Mouse (Mus musculus) heart, postnatal 0 days (tissue): ENCODE results near the gene Zan.

Experiments used
- CTCF ChIP-seq: IDR thresholded peaks from 2 replicates; pipeline ENCODE4 v1.5.1; 2016; ENCODE audit warnings: antibody characterized with exemption, control low read depth, low read depth
- EP300 ChIP-seq: IDR thresholded peaks from 2 replicates; pipeline ENCODE4 v1.6.1; 2016; ENCODE audit warnings: antibody characterized with exemption, low read depth

GRCm38 (mm10) chr5:137504041-137504440 is 27.2 kb upstream of the Zan start:
- TF ChIP-seq CTCF, result no peak; the same call in 1 of the 2 replicates
- no peak for TF ChIP-seq EP300
